Mouse (Mus musculus): Measurements from ENCODE around the gene Nxnl1. TPM values are rescaled to one million over a fixed set of nuclear protein-coding genes. Genes with fewer than 3 reads are reported as not detected.

Nxnl1 gene
- total and polyA plus RNA-seq, 3 experiments: 0.04 TPM; not detected in 2

DNA sequence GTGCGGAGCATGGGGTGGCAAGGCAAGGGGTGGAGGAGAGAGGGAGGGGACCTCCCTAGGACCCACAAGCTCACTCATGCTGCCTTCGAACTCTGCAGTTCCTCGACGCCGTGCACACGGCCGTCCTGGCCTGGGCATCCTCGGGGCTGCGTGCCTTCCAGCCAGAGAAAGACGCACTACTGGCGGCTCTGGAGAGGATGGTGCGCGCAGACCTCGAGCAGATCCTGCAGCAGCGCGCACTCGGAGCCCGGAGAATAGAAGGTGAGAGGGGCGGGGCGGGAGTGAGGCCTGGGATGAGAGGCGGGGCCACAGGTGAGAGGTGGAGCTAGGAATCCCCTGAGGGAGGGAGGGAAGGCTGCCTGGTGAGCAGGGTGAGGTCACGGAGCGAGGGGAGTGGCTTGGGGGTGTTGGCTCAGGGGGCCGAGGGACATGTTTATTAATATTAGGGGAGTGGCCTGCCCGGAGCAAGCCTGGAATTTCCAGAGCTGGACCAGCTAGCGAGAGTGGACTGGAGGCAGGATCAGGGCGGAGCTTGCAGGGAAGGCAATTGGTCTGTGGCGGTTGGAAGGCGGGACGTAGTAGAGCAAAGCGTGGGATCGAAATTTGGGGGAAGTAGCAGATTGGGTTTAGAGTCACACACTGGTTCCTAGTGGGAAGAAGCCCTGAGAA lies 36.4 kb upstream of the Nxnl1 start:
- no peaks in the 10 kb centered on the region for H3K79me2 ChIP-seq (replicated peaks; ENCODE audit: control insufficient read depth, extremely low read depth, insufficient read depth, poor library complexity, severe bottlenecking)
- no peak overlapping the region for H3K4me3 ChIP-seq (replicated peaks in 1 of 3; ENCODE audit: low read depth in 2 of 3, low read length in 2 of 3, poor library complexity in 1 of 3)
- H3K27me3 ChIP-seq (replicated peaks): no peaks in the 10 kb centered on the region
- DNase-seq (ENCODE audit: extremely low read depth): no peak
- no peak overlapping the region for H3K27ac ChIP-seq (ENCODE audit: insufficient read depth, low read depth)
- no peak overlapping the region for H3K9ac ChIP-seq (ENCODE audit: insufficient read depth, low read depth)
- no peak for TF ChIP-seq IRF4 (IDR thresholded peaks at IDR 0.05; ENCODE audit: low read depth, low read length)
- no peak for TF ChIP-seq POLR2A (IDR thresholded peaks at IDR 0.05; ENCODE audit: low read depth, low read length)
- no peak for TF ChIP-seq POLR2AphosphoS2 (IDR thresholded peaks at IDR 0.05; ENCODE audit: low read depth, low read length)
- no peak for TF ChIP-seq KAT2A (IDR thresholded peaks at IDR 0.05; ENCODE audit: insufficient replicate concordance, low read length)
- no peak for TF ChIP-seq TBP (conservative IDR thresholded peaks at IDR 0.05; ENCODE audit: low read depth, low read length)
- TF ChIP-seq ZMIZ1 (IDR thresholded peaks at IDR 0.05; ENCODE audit: low read depth, low read length): no peak
- TF ChIP-seq UBTF (IDR thresholded peaks at IDR 0.05; ENCODE audit: low read depth, low read length): no peak
- TF ChIP-seq MAFK (IDR thresholded peaks at IDR 0.05; ENCODE audit: insufficient replicate concordance, low read length): no peak
- TF ChIP-seq ZC3H11A (IDR thresholded peaks at IDR 0.05; ENCODE audit: low read depth, low read length): no peak
- no peak for TF ChIP-seq E2F4 (IDR thresholded peaks at IDR 0.05; ENCODE audit: insufficient replicate concordance, low read depth, low read length)
- no peak for TF ChIP-seq TCF12 (IDR thresholded peaks at IDR 0.05; ENCODE audit: low read depth, low read length)
- no peak for TF ChIP-seq NELFE (IDR thresholded peaks at IDR 0.05; ENCODE audit: low read depth, low read length)
- TF ChIP-seq MAZ (IDR thresholded peaks at IDR 0.05; ENCODE audit: low read depth, low read length): no peak
- no peaks in the 10 kb centered on the region for H3K9me3 ChIP-seq (replicated peaks; ENCODE audit: low read length)
- H3K4me1 ChIP-seq (ENCODE audit: control insufficient read depth in 1 of 2, insufficient read depth in 2 of 2): peaks cover 38 to 86% of the 10 kb centered on the region in 2 experiments
- in situ Hi-C loops (cut with MboI; ENCODE audit: low pct_ligation_motif_present, low pct_unique_long_range_greater_than_20kb, low sequenced_read_pairs): no loop called here
- peaks cover 59 to 88% of the 10 kb centered on the region in 2 experiments for H3K36me3 ChIP-seq (replicated peaks in 1 of 2; ENCODE audit: control insufficient read depth in 1 of 2, insufficient read depth in 1 of 2, low read length in 1 of 2)
- dilution Hi-C loops (cut with MboI; ENCODE audit: extremely low pct_ligation_motif_present, extremely low pct_unique_long_range_greater_than_20kb, low sequenced_read_pairs): no loop called here
- H3K4me2 ChIP-seq (ENCODE audit: insufficient read depth, low read depth, poor library complexity, severe bottlenecking): no peak overlapping the region

- no peak overlapping the region for H3K4me2 ChIP-seq (ENCODE audit: insufficient read depth, low read depth, poor library complexity, severe bottlenecking)
- H3K4me3 ChIP-seq (replicated peaks in 1 of 3; ENCODE audit: low read depth in 2 of 3, low read length in 2 of 3, poor library complexity in 1 of 3): no peak overlapping the region
- H3K4me1 ChIP-seq (ENCODE audit: control insufficient read depth in 1 of 2, insufficient read depth in 2 of 2): peaks cover 43 to 89% of the 10 kb centered on the region in 2 experiments
- in situ Hi-C loops (cut with MboI; ENCODE audit: low pct_ligation_motif_present, low pct_unique_long_range_greater_than_20kb, low sequenced_read_pairs) (no loop called here), dilution Hi-C loops (cut with MboI; ENCODE audit: extremely low pct_ligation_motif_present, extremely low pct_unique_long_range_greater_than_20kb, low sequenced_read_pairs) (no loop called here)
- no peaks in the 10 kb centered on the region for H3K79me2 ChIP-seq (replicated peaks; ENCODE audit: control insufficient read depth, extremely low read depth, insufficient read depth, poor library complexity, severe bottlenecking)
- H3K9me3 ChIP-seq (replicated peaks; ENCODE audit: low read length): no peaks in the 10 kb centered on the region
- no peaks in the 10 kb centered on the region for H3K27me3 ChIP-seq (replicated peaks)
- peaks cover 54 to 82% of the 10 kb centered on the region in 2 experiments for H3K36me3 ChIP-seq (replicated peaks in 1 of 2; ENCODE audit: control insufficient read depth in 1 of 2, insufficient read depth in 1 of 2, low read length in 1 of 2)
- H3K27ac ChIP-seq (ENCODE audit: insufficient read depth, low read depth): no peak overlapping the region
- TF ChIP-seq MEF2A (IDR thresholded peaks at IDR 0.05; ENCODE audit: borderline replicate concordance, low read depth, low read length) (no peak), GABPA (IDR thresholded peaks at IDR 0.05; ENCODE audit: insufficient replicate concordance, low read depth, low read length) (no peak), POLR2AphosphoS2 (IDR thresholded peaks at IDR 0.05; ENCODE audit: low read depth, low read length) (peak; percentile 10; the same call in 1 of the 2 replicates), E2F4 (IDR thresholded peaks at IDR 0.05; ENCODE audit: insufficient replicate concordance, low read depth, low read length) (no peak)
- DNase-seq (ENCODE audit: extremely low read depth): no peak
- H3K9ac ChIP-seq (ENCODE audit: insufficient read depth, low read depth): no peak overlapping the region
These were observed 35.7 kb upstream of the Nxnl1 start for GRCm38 (mm10) chr8:71601939-71602665.
